Mouse (Mus musculus) limb, embryonic 14.5 days (tissue): Measurements from ENCODE around the gene Casp3. TPM values are rescaled to one million over a fixed set of nuclear protein-coding genes. Genes with fewer than 3 reads are reported as not detected.
A peak's percentile ranks its signal among the peaks of the same experiment; 100 is the strongest.

Experiments used
- ATAC-seq: fragments of 200-750 bp; cut with Nextera tagmentation; 2 replicates; pipeline ENCODE4 v1.8.0; 2017; ENCODE audit warnings: low read depth, moderate number of reproducible peaks, moderate TSS enrichment; ENCODE audit not compliant: low FRiP score
- DNase-seq: peaks from one replicate; pipeline ENCODE4 v3.0.0-alpha.2; 2015; ENCODE audit warnings: low spot score
- H3K27ac ChIP-seq: fragments of 300-500 bp; sonication (generic); replicated peaks from 2 replicates; pipeline ENCODE4 v1.5.1; 2014; ENCODE audit warnings: low read depth, mild to moderate bottlenecking, low read length, moderate library complexity, mixed read lengths
- H3K27me3 ChIP-seq: fragments of 300-500 bp; sonication (generic); 2 replicates; pipeline ENCODE4 v1.6.1; 2014; ENCODE audit warnings: low read length, mixed read lengths; ENCODE audit not compliant: control insufficient read depth, insufficient read depth
- H3K36me3 ChIP-seq: fragments of 300-500 bp; sonication (generic); 2 replicates; pipeline ENCODE4 v1.6.1; 2014; ENCODE audit warnings: mild to moderate bottlenecking, low read length, moderate library complexity, mixed read lengths; ENCODE audit not compliant: control insufficient read depth, insufficient read depth
- H3K4me1 ChIP-seq: fragments of 300-500 bp; sonication (generic); 2 replicates; pipeline ENCODE4 v1.6.1; 2014; ENCODE audit warnings: antibody characterized with exemption, low read length, mixed read lengths; ENCODE audit not compliant: control insufficient read depth, insufficient read depth
- H3K4me2 ChIP-seq: fragments of 300-500 bp; sonication (generic); replicated peaks from 2 replicates; pipeline ENCODE4 v1.6.1; 2014; ENCODE audit warnings: low read depth, mild to moderate bottlenecking, low read length, moderate library complexity; ENCODE audit not compliant: severe bottlenecking
- H3K4me3 ChIP-seq: fragments of 300-500 bp; sonication (generic); replicated peaks from 2 replicates; pipeline ENCODE4 v1.5.1; 2014; ENCODE audit warnings: low read length
- H3K9ac ChIP-seq: fragments of 300-500 bp; sonication (generic); 2 replicates; pipeline ENCODE4 v1.6.1; 2014; ENCODE audit warnings: mild to moderate bottlenecking, low read depth, low read length, moderate library complexity; ENCODE audit not compliant: severe bottlenecking
- H3K9me3 ChIP-seq: fragments of 300-500 bp; sonication (generic); 2 replicates; pipeline ENCODE4 v1.6.1; 2016; ENCODE audit warnings: low read length; ENCODE audit not compliant: control insufficient read depth
- POLR2A ChIP-seq: fragments of 200-500 bp; IDR thresholded peaks from 2 replicates; pipeline ENCODE4 v1.8.0; 2012; ENCODE audit warnings: inconsistent platforms, mild to moderate bottlenecking, moderate library complexity, borderline replicate concordance; ENCODE audit not compliant: insufficient read depth, insufficient read length; ENCODE audit errors: extremely low read depth
- WGBS: fragments of 180-500 bp; shearing (Covaris S2); extraction: QIAGEN DNeasy Blood & Tissue Kit; methylation state at CpG from one replicate; pipeline ENCODE4 v1.1.7; 2014; 5-methylcytosine and 5-hydroxymethylcytosine counted together
- polyA plus RNA-seq, 2 experiments: library from polyadenylated mRNA; depleted of rRNA in 1 of 2; stranded (reverse) in 1 of 2; unstranded in 1 of 2; fragments of >200 nt; fragmentation: Nextera tagmentation in 1 of 2; extraction: Ambion mirVana in 1 of 2; gene quantifications; 2 replicates each; pipeline versions ENCODE4 v1.2.1 to v1.2.3; 2012 to 2014

The Casp3 gene
- polyA plus RNA-seq, 2 experiments, result 54.0 to 72.1 TPM

- DNase-seq (no peak), ATAC-seq (no peak)
- Histone ChIP-seq H3K9me3 (no peaks in the 10 kb centered on the region), H3K36me3 (peaks cover 24% of the 10 kb centered on the region), H3K4me3 (no peak overlapping the region), H3K27ac (no peak overlapping the region), H3K9ac (no peak overlapping the region), H3K27me3 (no peaks in the 10 kb centered on the region), H3K4me2 (no peak overlapping the region), H3K4me1 (no peaks in the 10 kb centered on the region)
- 83% methylated on average over 1 of the region's 1 CpGs for WGBS
- no peak for TF ChIP-seq POLR2A
These were observed 10.2 kb upstream of the Casp3 start for GRCm38 (mm10) chr8:46606930-46607329.

DNA sequence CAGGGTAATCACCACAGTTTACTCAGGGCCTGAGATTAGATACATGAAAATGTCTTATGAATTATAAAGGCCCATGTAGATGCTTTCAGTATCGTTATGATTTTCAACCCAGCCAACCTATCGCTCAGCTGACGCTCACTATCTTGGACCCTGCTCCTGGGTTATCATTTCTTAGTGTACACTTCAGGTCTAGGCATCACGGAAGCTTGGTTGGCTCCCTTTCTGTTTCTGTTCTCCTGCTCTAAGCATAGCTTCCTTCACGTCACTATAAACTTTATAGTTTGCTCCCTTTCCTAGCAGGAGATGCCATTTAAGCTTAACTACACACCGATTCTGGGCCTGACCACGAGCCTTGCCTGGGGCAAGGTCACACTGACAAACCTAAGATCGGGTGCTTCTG is 5.5 kb upstream of the Casp3 start:
- no peaks in the 10 kb centered on the region for H3K27me3 ChIP-seq
- H3K4me1 ChIP-seq, result peaks cover 11% of the 10 kb centered on the region
- no peak overlapping the region for H3K4me3 ChIP-seq
- H3K36me3 ChIP-seq, result peaks cover 14% of the 10 kb centered on the region
- H3K9ac ChIP-seq, result no peak overlapping the region
- ATAC-seq (no peak), DNase-seq (no peak)
- 60% methylated on average over 8 of the region's 8 CpGs for WGBS
- H3K9me3 ChIP-seq, result no peaks in the 10 kb centered on the region
- no peak overlapping the region for H3K27ac ChIP-seq
- no peak overlapping the region for H3K4me2 ChIP-seq
- no peak for TF ChIP-seq POLR2A

- no peak for TF ChIP-seq POLR2A
- 53% methylated on average over 4 of the region's 4 CpGs for WGBS
- H3K9me3 ChIP-seq, result no peaks in the 10 kb centered on the region
These were observed 4.2 kb upstream of the Casp3 start for GRCm38 (mm10) chr8:46612913-46613312.

DNA sequence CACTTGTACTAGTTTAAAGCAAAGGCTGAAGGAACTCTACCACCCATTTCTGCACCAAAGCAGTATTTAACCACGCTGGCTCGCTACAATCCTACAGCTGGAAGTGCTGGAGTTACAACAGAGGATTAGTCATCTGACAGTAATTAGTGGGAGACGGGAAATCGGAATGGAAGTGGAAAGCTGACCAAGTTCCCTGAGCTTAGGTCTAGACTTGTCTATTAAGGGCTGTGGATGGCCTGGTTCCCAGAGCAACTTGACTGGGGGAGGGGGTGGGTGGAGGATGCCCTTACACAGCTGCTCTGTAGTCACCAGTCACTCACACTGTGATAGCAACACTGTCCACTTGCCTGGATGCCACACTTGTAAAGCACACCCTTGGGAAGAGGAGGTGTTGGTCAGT is 3.7 kb upstream of the Casp3 start:
- Histone ChIP-seq H3K27ac (peak overlapping the region; percentile 39; the same call in 1 of the 2 replicates), H3K4me2 (0 out of 2 replicates have a peak overlapping the region, but pooled peaks have one; percentile 2), H3K4me3 (no peak overlapping the region), H3K27me3 (no peaks in the 10 kb centered on the region), H3K9ac (0 out of 2 replicates have a peak overlapping the region, but pooled peaks have one; percentile 28), H3K4me1 (peaks cover 11% of the 10 kb centered on the region), H3K9me3 (no peaks in the 10 kb centered on the region), H3K36me3 (peaks cover 4% of the 10 kb centered on the region; the same call in 1 of the 2 replicates)
- WGBS, result 18% methylated on average over 4 of the region's 4 CpGs
- TF ChIP-seq POLR2A, result no peak
- ATAC-seq (peak; percentile 12; the same call in 1 of the 2 replicates), DNase-seq (peak; percentile 63)

More at GRCm38 (mm10) chr8:46612913-46613312, 4.2 kb upstream of the Casp3 start:
- H3K4me3 ChIP-seq, result no peak overlapping the region
- H3K36me3 ChIP-seq, result peaks cover 4% of the 10 kb centered on the region; the same call in 1 of the 2 replicates
- H3K27ac ChIP-seq, result no peak overlapping the region; the same call in 1 of the 2 replicates
- no peak overlapping the region for H3K9ac ChIP-seq
- H3K27me3 ChIP-seq, result no peaks in the 10 kb centered on the region
- peaks cover 11% of the 10 kb centered on the region for H3K4me1 ChIP-seq
- ATAC-seq (peak; percentile 48), DNase-seq (peak; percentile 72)
- no peak overlapping the region for H3K4me2 ChIP-seq

- no peak for TF ChIP-seq POLR2A
- 57% methylated on average over 8 of the region's 8 CpGs for WGBS
- Histone ChIP-seq H3K27me3 (no peaks in the 10 kb centered on the region), H3K4me2 (peak overlapping the region; percentile 78; the same call in 1 of the 2 replicates), H3K4me3 (no peak overlapping the region), H3K27ac (no peak overlapping the region), H3K4me1 (peaks cover 25% of the 10 kb centered on the region), H3K9ac (0 out of 2 replicates have a peak overlapping the region, but pooled peaks have one; percentile 62), H3K9me3 (no peaks in the 10 kb centered on the region), H3K36me3 (no peaks in the 10 kb centered on the region)
- DNase-seq, result no peak
- ATAC-seq, result no peak
These were observed 1.2 kb upstream of the Casp3 start for GRCm38 (mm10) chr8:46615936-46616335.
